Mouse (Mus musculus) liver, embryonic 16.5 days (tissue): Measurements from ENCODE around the gene Dbil5. TPM values are rescaled to one million over a fixed set of nuclear protein-coding genes. Genes with fewer than 3 reads are reported as not detected.
A peak's percentile ranks its signal among the peaks of the same experiment; 100 is the strongest.

Experiments used
- ATAC-seq: fragments of 200-750 bp; cut with Nextera tagmentation; 2 replicates; pipeline ENCODE4 v1.8.0; 2017; ENCODE audit warnings: low read depth, mild to moderate bottlenecking, moderate number of reproducible peaks, moderate library complexity
- H3K27ac ChIP-seq: fragments of 300-500 bp; sonication (generic); 2 replicates; pipeline ENCODE4 v1.5.1; 2014; ENCODE audit warnings: mild to moderate bottlenecking, low read length
- H3K27me3 ChIP-seq: fragments of 300-500 bp; sonication (generic); 2 replicates; pipeline ENCODE4 v1.6.1; 2014; ENCODE audit warnings: low read depth, low read length, mixed read lengths; ENCODE audit not compliant: control insufficient read depth, insufficient read depth
- H3K36me3 ChIP-seq: fragments of 300-500 bp; sonication (generic); 2 replicates; pipeline ENCODE4 v1.6.1; 2014; ENCODE audit warnings: mild to moderate bottlenecking; ENCODE audit not compliant: control insufficient read depth, insufficient read depth
- H3K4me1 ChIP-seq: fragments of 300-500 bp; sonication (generic); 2 replicates; pipeline ENCODE4 v1.6.1; 2014; ENCODE audit warnings: low read depth, low read length, mixed read lengths; ENCODE audit not compliant: control insufficient read depth
- H3K4me2 ChIP-seq: fragments of 300-500 bp; sonication (generic); 2 replicates; pipeline ENCODE4 v1.6.1; 2014; ENCODE audit warnings: low read depth, low read length, mixed read lengths
- H3K4me3 ChIP-seq: fragments of 300-500 bp; sonication (generic); 2 replicates; pipeline ENCODE4 v1.5.1; 2014; ENCODE audit warnings: low read depth, mild to moderate bottlenecking, low read length
- H3K9ac ChIP-seq: fragments of 300-500 bp; sonication (generic); 2 replicates; pipeline ENCODE4 v1.6.1; 2014; ENCODE audit warnings: low read depth, low read length
- H3K9me3 ChIP-seq: fragments of 300-500 bp; sonication (generic); replicated peaks from 2 replicates; pipeline ENCODE4 v1.6.1; 2016; ENCODE audit warnings: low read length; ENCODE audit not compliant: control insufficient read depth
- WGBS: fragments of 180-500 bp; shearing (Covaris S2); extraction: QIAGEN DNeasy Blood & Tissue Kit; methylation state at CpG from one replicate; pipeline ENCODE4 v1.1.7; 2014; ENCODE audit not compliant: insufficient replicate concordance; 5-methylcytosine and 5-hydroxymethylcytosine counted together
- polyA plus RNA-seq: library from polyadenylated mRNA; unstranded; fragments of >200 nt; fragmentation: Nextera tagmentation; extraction: Ambion mirVana; gene quantifications from 2 replicates; pipeline ENCODE4 v1.2.1, GENCODE M21; 2015

Dbil5 gene
- polyA plus RNA-seq, 1 experiment from 2014 or later, result 0.15 TPM

DNA sequence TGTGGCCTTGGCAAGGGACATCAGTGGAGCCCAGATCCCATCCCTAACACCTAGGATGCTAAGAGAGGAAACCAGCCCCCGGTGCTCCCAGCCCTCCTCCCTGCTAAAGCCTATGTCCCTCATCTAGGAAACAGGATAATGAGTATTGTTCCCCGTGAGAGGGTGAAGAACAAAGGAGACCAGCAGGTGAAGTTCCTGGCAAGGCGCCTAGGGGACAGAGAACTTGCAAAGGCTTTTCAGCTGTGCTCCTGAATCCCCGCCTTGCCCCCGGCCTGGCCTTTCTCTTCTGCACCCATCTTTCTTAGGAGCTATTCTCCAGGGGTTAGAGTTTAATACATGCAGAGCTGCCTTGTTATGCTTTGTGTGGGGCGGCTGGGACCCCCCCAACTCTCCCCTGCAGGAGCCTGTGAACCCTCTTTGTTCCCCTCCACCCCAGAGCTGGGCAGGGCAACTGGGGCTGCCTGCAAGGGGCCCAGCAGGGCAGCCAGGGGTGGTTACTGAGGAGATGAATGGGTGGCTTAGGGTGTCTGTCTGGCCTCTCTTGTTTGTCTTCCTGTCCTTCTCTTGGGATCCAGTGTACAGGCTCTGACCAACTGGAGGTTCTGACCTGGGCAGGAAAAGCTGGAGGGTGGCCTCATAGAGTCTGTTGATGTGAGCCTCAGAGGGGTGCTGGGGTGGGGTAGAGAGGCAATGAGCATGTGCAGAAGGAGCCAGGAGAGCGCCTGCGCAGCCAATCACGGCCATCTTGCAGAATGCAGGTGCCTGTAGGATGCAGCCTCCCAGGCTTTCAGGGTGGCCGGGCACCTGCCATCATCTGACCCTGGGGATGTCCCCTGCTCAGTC, 43.0 kb downstream of the Dbil5 start:
- H3K9me3 ChIP-seq, result no peaks in the 10 kb centered on the region
- H3K4me1 ChIP-seq, result no peaks in the 10 kb centered on the region
- no peaks in the 10 kb centered on the region for H3K27me3 ChIP-seq
- H3K9ac ChIP-seq, result no peak overlapping the region
- H3K4me2 ChIP-seq, result no peak overlapping the region
- no peak overlapping the region for H3K4me3 ChIP-seq
- ATAC-seq, result no peak
- 65% methylated on average over 10 of the region's 10 CpGs for WGBS
- H3K36me3 ChIP-seq, result no peaks in the 10 kb centered on the region
- no peak overlapping the region for H3K27ac ChIP-seq

DNA sequence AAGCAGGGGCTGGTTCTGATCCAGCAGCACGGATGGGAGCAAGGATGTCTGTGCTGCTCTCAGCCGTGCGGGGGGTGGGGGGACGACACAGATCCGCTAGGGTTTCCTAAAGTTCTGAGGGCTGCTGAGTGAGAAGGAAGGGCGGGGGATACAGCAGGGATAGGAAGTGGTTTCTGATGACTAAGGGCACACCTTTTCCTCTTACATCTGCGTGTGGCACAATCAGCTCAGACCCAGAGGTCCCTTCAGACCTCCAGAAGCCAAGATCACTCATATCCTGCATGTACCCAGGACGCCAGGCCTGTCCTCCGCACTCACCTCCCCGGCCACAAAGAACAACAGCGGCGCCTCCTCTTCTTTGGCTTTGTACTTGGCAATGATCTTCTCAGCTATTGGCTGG, 43.8 kb downstream of the Dbil5 start:
- no peak overlapping the region for H3K4me3 ChIP-seq
- H3K4me2 ChIP-seq, result no peak overlapping the region
- no peak overlapping the region for H3K9ac ChIP-seq
- 25% methylated on average over 12 of the region's 12 CpGs for WGBS
- ATAC-seq, result peak; percentile 24; the same call in 1 of the 2 replicates
- peak overlapping the region; percentile 41; the same call in 1 of the 2 replicates for H3K27ac ChIP-seq
- no peaks in the 10 kb centered on the region for H3K9me3 ChIP-seq
- no peaks in the 10 kb centered on the region for H3K4me1 ChIP-seq
- no peaks in the 10 kb centered on the region for H3K36me3 ChIP-seq
- H3K27me3 ChIP-seq, result no peaks in the 10 kb centered on the region

DNA sequence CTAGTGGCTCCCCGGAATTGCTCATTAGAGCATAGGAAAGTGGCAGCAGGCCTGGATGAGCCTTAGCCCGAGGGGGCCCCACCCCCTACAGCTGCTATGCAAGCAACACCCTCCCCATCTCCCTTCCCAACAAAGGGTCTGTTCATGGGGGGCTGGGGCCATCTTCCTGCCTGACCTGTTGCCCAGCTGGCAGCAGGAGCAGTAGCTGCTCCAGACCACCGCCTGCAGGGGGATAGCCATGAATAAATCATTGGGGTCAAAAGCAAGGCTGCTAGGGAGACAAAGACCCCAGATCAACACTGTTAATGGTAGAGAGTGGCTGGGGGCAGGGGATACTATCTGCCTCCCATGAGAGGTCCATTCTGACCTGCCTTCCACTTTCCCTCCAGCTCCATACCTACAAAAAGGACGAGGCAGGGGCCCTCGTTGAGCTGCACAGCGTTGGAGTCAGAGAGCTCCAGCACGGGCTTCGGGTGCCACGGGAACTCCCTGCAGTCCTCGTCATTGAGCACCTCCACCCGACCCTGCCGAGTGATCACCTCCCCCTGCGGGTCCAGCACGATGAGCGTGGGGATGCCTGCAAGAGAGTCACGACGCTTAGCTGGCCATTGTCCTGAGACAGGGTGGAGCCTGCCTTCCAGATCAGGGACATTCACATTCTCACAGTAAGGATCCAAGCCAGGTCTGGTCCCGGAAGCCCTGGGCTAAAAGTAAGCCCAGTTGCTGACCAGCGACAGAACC, 45.4 kb downstream of the Dbil5 start:
- Histone ChIP-seq H3K4me1 (no peaks in the 10 kb centered on the region), H3K36me3 (no peaks in the 10 kb centered on the region), H3K4me2 (no peak overlapping the region), H3K27ac (no peak overlapping the region), H3K27me3 (no peaks in the 10 kb centered on the region), H3K9me3 (no peaks in the 10 kb centered on the region), H3K4me3 (no peak overlapping the region), H3K9ac (no peak overlapping the region)
- ATAC-seq, result no peak
- 53% methylated on average over 19 of the region's 19 CpGs for WGBS

DNA sequence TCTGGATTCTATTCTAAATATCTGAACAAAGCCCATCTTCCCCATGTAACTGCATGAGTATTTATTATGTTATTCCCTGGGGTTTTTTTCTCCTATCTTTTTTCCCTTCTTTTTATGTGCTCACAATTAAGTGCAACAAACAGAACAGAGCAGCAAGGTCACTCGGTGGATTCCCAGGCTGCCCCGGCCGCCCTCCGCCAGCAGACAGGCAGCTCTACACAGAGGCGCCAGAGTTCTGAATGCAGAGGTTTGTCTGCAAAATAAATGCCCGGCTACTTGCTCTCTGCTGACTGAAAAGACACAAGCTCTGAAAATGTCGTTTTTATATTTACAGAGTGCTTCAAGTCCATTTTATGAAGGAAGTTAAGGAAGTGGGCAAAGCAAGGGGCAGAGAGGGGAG, 50.1 kb downstream of the Dbil5 start:
- no peaks in the 10 kb centered on the region for H3K4me1 ChIP-seq
- H3K4me2 ChIP-seq, result no peak overlapping the region
- 0 out of 2 replicates have a peak overlapping the region, but pooled peaks have one; percentile 25 for H3K27ac ChIP-seq
- no peak for ATAC-seq
- WGBS, result 63% methylated on average over 7 of the region's 7 CpGs
- H3K4me3 ChIP-seq, result no peak overlapping the region
- H3K9ac ChIP-seq, result no peak overlapping the region
- no peaks in the 10 kb centered on the region for H3K27me3 ChIP-seq
- no peaks in the 10 kb centered on the region for H3K9me3 ChIP-seq
- H3K36me3 ChIP-seq, result no peaks in the 10 kb centered on the region

DNA sequence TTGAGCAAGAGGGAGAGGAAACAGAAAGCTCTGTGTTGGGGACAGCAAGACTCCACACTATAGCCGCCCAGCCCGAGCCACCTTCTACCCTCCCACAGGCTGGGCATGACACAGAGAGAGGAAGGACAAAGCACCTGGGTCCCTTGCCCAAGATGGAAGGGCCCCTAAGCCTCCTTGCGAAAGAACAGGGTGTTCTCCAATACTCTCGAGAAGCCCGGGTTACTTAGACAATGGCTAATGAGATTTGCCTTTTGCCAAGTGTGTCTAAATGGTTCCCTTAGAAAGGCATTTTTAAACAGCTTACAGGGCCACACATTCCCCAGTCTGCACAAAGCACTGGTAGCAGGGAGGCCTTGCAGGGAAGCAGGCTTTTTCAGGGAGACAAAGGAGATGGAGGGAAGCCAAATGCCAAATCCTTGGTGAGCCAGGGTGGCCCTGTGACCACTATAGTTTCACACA, 50.6 kb downstream of the Dbil5 start:
- ATAC-seq, result no peak
- Histone ChIP-seq H3K36me3 (no peaks in the 10 kb centered on the region), H3K27me3 (no peaks in the 10 kb centered on the region), H3K4me1 (no peaks in the 10 kb centered on the region), H3K27ac (0 out of 2 replicates have a peak overlapping the region, but pooled peaks have one; percentile 16), H3K4me2 (no peak overlapping the region), H3K9ac (no peak overlapping the region), H3K9me3 (no peaks in the 10 kb centered on the region), H3K4me3 (no peak overlapping the region)
- 49% methylated on average over 5 of the region's 5 CpGs for WGBS

Other genes with a start within 250 kb of the Dbil5 start
- not detected in 2 replicates for gene 1700016K19Rik, start 217.7 kb upstream of the Dbil5 start, polyA plus RNA-seq
- 5.4 and 5.7 TPM in 2 replicates for gene Rflnb, start 189.8 kb upstream of the Dbil5 start, polyA plus RNA-seq
- gene Vps53, start 38.0 kb upstream of the Dbil5 start, polyA plus RNA-seq, result 13.0 and 14.0 TPM in 2 replicates
- 4.1 and 5.5 TPM in 2 replicates for gene Fam57a, start 37.9 kb upstream of the Dbil5 start, polyA plus RNA-seq
- 10.5 and 11.3 TPM in 2 replicates for gene Gemin4, start 56 bp downstream of the Dbil5 start, polyA plus RNA-seq
- gene Mrm3, start 26.1 kb downstream of the Dbil5 start, polyA plus RNA-seq, result 11.9 and 12.5 TPM in 2 replicates
- gene Glod4, start 26.1 kb downstream of the Dbil5 start, polyA plus RNA-seq, result 47.4 and 50.3 TPM in 2 replicates
- 2.0 and 2.6 TPM in 2 replicates for gene Nxn, start 181.5 kb downstream of the Dbil5 start, polyA plus RNA-seq
- 33.7 and 35.7 TPM in 2 replicates for gene Timm22, start 189.3 kb downstream of the Dbil5 start, polyA plus RNA-seq